Mouse (Mus musculus) hindbrain, embryonic 14.5 days (tissue): ENCODE results near the gene Ttpal. TPM values are rescaled to one million over a fixed set of nuclear protein-coding genes. Genes with fewer than 3 reads are reported as not detected.
A peak's percentile ranks its signal among the peaks of the same experiment; 100 is the strongest.

Source experiments
- ATAC-seq: fragments of 200-750 bp; cut with Nextera tagmentation; 2 replicates; pipeline ENCODE4 v1.8.0; 2017; ENCODE audit warnings: moderate number of reproducible peaks, mild to moderate bottlenecking, moderate TSS enrichment, moderate library complexity; ENCODE audit not compliant: low FRiP score
- DNase-seq: peaks from one replicate; pipeline ENCODE4 v3.0.0-alpha.2; 2015; ENCODE audit warnings: low spot score
- H3K27ac ChIP-seq: fragments of 300-500 bp; sonication (generic); 2 replicates; pipeline ENCODE4 v1.5.1; 2014; ENCODE audit warnings: mild to moderate bottlenecking, moderate library complexity
- H3K27me3 ChIP-seq: fragments of 300-500 bp; sonication (generic); 2 replicates; pipeline ENCODE4 v1.6.1; 2014; ENCODE audit warnings: mild to moderate bottlenecking, low read length, mixed read lengths; ENCODE audit not compliant: control insufficient read depth, insufficient read depth
- H3K36me3 ChIP-seq: fragments of 300-500 bp; sonication (generic); replicated peaks from 2 replicates; pipeline ENCODE4 v1.6.1; 2014; ENCODE audit not compliant: control insufficient read depth, insufficient read depth
- H3K4me1 ChIP-seq: fragments of 300-500 bp; sonication (generic); replicated peaks from 2 replicates; pipeline ENCODE4 v1.6.1; 2014; ENCODE audit warnings: antibody characterized with exemption, low read length, mixed read lengths; ENCODE audit not compliant: control insufficient read depth, insufficient read depth
- H3K4me2 ChIP-seq: fragments of 300-500 bp; sonication (generic); replicated peaks from 2 replicates; pipeline ENCODE4 v1.6.1; 2014; ENCODE audit warnings: mild to moderate bottlenecking, moderate library complexity
- H3K4me3 ChIP-seq: fragments of 300-500 bp; sonication (generic); replicated peaks from 2 replicates; pipeline ENCODE4 v1.5.1; 2014; ENCODE audit warnings: mild to moderate bottlenecking, low read length
- H3K9ac ChIP-seq: fragments of 300-500 bp; sonication (generic); 2 replicates; pipeline ENCODE4 v1.6.1; 2014
- H3K9me3 ChIP-seq: fragments of 300-500 bp; sonication (generic); 2 replicates; pipeline ENCODE4 v1.6.1; 2016; ENCODE audit warnings: low read length; ENCODE audit not compliant: control insufficient read depth
- WGBS: fragments of 180-500 bp; shearing (Covaris S2); extraction: QIAGEN DNeasy Blood & Tissue Kit; methylation state at CpG from one replicate; pipeline ENCODE4 v1.1.7; 2014; 5-methylcytosine and 5-hydroxymethylcytosine counted together
- polyA plus RNA-seq: library from polyadenylated mRNA; unstranded; fragments of >200 nt; fragmentation: Nextera tagmentation; extraction: Ambion mirVana; gene quantifications from 2 replicates; pipeline ENCODE4 v1.2.1, GENCODE M21; 2014

Ttpal gene
- polyA plus RNA-seq, 1 experiment from 2014 or later = 53.5 TPM

DNA sequence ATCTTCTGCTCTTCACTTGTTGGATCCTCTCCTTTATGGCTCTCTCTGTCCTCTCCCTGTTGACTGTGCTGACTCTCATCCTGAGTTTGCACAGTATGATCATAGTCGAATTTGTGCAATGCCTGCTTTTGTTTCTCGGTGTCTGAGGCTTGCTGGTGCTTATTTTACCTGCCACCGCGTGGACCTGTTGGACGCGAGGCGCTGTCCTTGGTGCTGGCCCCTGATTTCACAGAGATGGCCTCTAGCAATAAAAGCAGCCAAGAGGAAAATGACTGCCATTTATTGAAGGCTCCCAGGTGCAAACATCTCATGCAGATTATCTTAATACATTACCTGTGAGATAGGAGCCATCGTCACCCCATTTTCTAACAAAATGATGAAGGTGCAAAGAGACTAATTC lies 37.5 kb upstream of the Ttpal start:
- H3K4me3 ChIP-seq = no peak overlapping the region
- WGBS = 38% methylated on average over 8 of the region's 8 CpGs
- no peaks in the 10 kb centered on the region for H3K36me3 ChIP-seq
- ATAC-seq (no peak), DNase-seq (no peak)
- H3K9ac ChIP-seq = no peak overlapping the region
- no peaks in the 10 kb centered on the region for H3K9me3 ChIP-seq
- no peaks in the 10 kb centered on the region for H3K4me1 ChIP-seq
- no peaks in the 10 kb centered on the region for H3K27me3 ChIP-seq
- H3K27ac ChIP-seq = no peak overlapping the region
- H3K4me2 ChIP-seq = no peak overlapping the region

- Histone ChIP-seq H3K4me2 (no peak overlapping the region), H3K9me3 (no peaks in the 10 kb centered on the region), H3K4me3 (no peak overlapping the region), H3K36me3 (no peaks in the 10 kb centered on the region), H3K4me1 (no peaks in the 10 kb centered on the region), H3K27ac (no peak overlapping the region), H3K9ac (no peak overlapping the region), H3K27me3 (no peaks in the 10 kb centered on the region)
- DNase-seq (no peak), ATAC-seq (no peak)
- 91% methylated on average over 3 of the region's 3 CpGs for WGBS
Measured at GRCm38 (mm10) chr2:163574321-163574720, 27.8 kb upstream of the Ttpal start.

DNA sequence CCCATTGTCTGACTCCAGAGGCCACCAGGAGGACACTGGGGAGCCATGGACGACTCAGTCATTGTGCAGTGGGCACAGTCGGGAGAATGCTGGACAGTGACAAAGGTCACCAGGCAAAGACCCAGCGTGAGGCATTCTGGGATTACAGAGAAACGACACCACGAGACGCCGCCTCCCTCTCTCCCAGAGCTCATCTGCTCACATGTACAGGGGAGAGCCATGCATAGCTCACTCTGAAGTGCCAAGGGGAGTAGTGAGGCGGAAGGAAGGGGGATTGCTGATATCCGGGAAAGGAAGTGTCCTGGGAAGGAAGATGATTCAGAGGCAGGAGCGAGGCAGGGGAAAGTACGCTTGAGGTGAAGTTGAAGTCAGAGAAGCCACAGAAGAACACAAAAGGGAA lies 26.9 kb upstream of the Ttpal start:
- H3K36me3 ChIP-seq = no peaks in the 10 kb centered on the region
- H3K4me2 ChIP-seq = no peak overlapping the region
- ATAC-seq (no peak), DNase-seq (no peak)
- H3K9me3 ChIP-seq = no peaks in the 10 kb centered on the region
- H3K9ac ChIP-seq = no peak overlapping the region
- H3K27ac ChIP-seq = no peak overlapping the region
- no peaks in the 10 kb centered on the region for H3K4me1 ChIP-seq
- 35% methylated on average over 11 of the region's 11 CpGs for WGBS
- H3K4me3 ChIP-seq = no peak overlapping the region
- H3K27me3 ChIP-seq = no peaks in the 10 kb centered on the region

DNA sequence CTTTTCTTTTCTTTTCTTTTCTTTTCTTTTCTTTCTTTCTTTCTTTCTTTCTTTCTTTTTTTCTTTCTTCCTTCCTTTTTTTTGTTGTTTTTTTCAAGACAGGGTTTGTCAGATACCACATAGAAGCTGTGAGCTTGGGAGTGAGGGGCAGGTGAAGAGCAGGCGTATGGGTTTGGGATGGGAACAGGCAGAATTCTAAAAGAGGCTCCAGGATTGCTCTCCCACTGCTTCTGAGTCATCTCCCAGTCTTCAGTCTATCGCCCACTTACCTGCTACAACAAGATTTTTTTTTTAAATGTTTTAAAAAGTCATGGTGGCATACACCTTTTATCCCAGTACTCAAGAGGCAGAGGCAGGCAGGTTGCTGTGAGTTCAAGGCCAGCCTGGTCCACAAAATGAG lies 24.1 kb upstream of the Ttpal start:
- Histone ChIP-seq H3K9me3 (no peaks in the 10 kb centered on the region), H3K4me1 (no peaks in the 10 kb centered on the region), H3K27ac (no peak overlapping the region), H3K36me3 (no peaks in the 10 kb centered on the region), H3K27me3 (no peaks in the 10 kb centered on the region), H3K4me3 (no peak overlapping the region), H3K9ac (no peak overlapping the region), H3K4me2 (no peak overlapping the region)
- no peak for ATAC-seq
- no peak for DNase-seq
- 88% methylated on average over 2 of the region's 2 CpGs for WGBS

- ATAC-seq = no peak
- no peak overlapping the region for H3K4me3 ChIP-seq
- 80% methylated on average over 13 of the region's 13 CpGs for WGBS
- H3K4me1 ChIP-seq = no peaks in the 10 kb centered on the region
- DNase-seq = no peak
- no peaks in the 10 kb centered on the region for H3K9me3 ChIP-seq
- H3K27ac ChIP-seq = no peak overlapping the region
- no peak overlapping the region for H3K4me2 ChIP-seq
- no peaks in the 10 kb centered on the region for H3K27me3 ChIP-seq
- no peak overlapping the region for H3K9ac ChIP-seq
- H3K36me3 ChIP-seq = no peaks in the 10 kb centered on the region
Measured at GRCm38 (mm10) chr2:163580069-163580945, 21.8 kb upstream of the Ttpal start.

DNA sequence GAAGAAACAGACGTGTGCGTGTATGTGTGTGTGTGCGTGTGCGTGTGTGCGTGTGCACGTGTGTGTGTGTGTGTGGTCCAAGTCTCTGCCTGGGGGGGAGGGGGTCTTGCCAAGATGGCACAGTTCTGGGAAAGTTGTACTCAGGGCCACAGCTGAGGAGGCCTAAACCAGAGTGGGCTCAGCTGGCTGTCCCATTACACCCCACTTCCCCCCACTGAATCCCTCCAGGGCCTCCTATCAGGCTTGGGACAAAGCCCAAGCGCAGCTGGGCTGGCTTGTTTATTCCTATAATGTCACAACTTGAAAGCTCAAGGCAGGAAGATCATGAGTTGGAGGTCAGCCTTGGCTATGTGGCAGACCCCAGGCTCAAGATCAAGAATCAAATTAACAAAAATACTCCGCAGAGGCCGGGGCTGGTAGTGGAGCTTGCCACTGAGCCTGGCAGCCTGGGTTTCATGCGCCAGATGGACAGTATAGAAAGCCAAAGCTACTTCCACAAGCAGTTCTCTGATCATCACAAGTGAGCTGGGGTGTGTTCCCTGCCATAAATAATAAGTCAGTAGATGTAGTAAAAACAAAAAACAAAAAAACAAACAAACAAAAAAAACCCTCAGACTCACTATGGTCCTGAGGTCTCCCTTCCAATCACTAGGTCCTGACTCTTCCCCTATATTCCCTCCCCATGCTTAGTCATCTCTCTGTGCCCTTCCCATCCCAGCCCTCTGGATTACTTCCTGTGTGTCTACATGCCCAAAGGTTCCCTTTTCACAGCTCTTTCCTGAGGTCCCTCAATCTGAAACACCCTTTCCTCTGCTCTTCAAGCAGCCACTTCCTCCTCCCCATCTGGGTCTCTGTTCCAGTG lies 18.7 kb upstream of the Ttpal start:
- ATAC-seq = no peak
- Histone ChIP-seq H3K9me3 (no peaks in the 10 kb centered on the region), H3K36me3 (no peaks in the 10 kb centered on the region), H3K27ac (no peak overlapping the region), H3K4me1 (no peaks in the 10 kb centered on the region), H3K4me2 (no peak overlapping the region), H3K27me3 (no peaks in the 10 kb centered on the region), H3K4me3 (no peak overlapping the region), H3K9ac (no peak overlapping the region)
- 87% methylated on average over 10 of the region's 10 CpGs for WGBS
- no peak for DNase-seq

- H3K9ac ChIP-seq = no peak overlapping the region
- H3K4me3 ChIP-seq = no peak overlapping the region
- no peaks in the 10 kb centered on the region for H3K36me3 ChIP-seq
- 83% methylated on average over 10 of the region's 10 CpGs for WGBS
- H3K27me3 ChIP-seq = no peaks in the 10 kb centered on the region
- no peak overlapping the region for H3K27ac ChIP-seq
- no peak overlapping the region for H3K4me2 ChIP-seq
- H3K9me3 ChIP-seq = no peaks in the 10 kb centered on the region
- ATAC-seq (no peak), DNase-seq (no peak)
- no peaks in the 10 kb centered on the region for H3K4me1 ChIP-seq
Measured at GRCm38 (mm10) chr2:163584088-163584426, 18.1 kb upstream of the Ttpal start.

GRCm38 (mm10) chr2:163586384-163587261 lies 15.5 kb upstream of the Ttpal start:
- 50% methylated on average over 19 of the region's 19 CpGs for WGBS
- peak; percentile 53 for DNase-seq
- H3K9me3 ChIP-seq = no peaks in the 10 kb centered on the region
- ATAC-seq = no peak
- no peaks in the 10 kb centered on the region for H3K36me3 ChIP-seq
- no peaks in the 10 kb centered on the region for H3K27me3 ChIP-seq
- no peak overlapping the region for H3K4me2 ChIP-seq
- H3K9ac ChIP-seq = no peak overlapping the region
- no peaks in the 10 kb centered on the region for H3K4me1 ChIP-seq
- no peak overlapping the region for H3K4me3 ChIP-seq
- no peak overlapping the region for H3K27ac ChIP-seq

GRCm38 (mm10) chr2:163587506-163587905 lies 14.6 kb upstream of the Ttpal start:
- H3K4me1 ChIP-seq = no peaks in the 10 kb centered on the region
- no peaks in the 10 kb centered on the region for H3K9me3 ChIP-seq
- no peak overlapping the region for H3K9ac ChIP-seq
- no peak for ATAC-seq
- no peak overlapping the region for H3K4me2 ChIP-seq
- H3K36me3 ChIP-seq = no peaks in the 10 kb centered on the region
- no peak overlapping the region for H3K27ac ChIP-seq
- H3K4me3 ChIP-seq = no peak overlapping the region
- 74% methylated on average over 5 of the region's 5 CpGs for WGBS
- no peaks in the 10 kb centered on the region for H3K27me3 ChIP-seq
- DNase-seq = no peak
